Mouse (Mus musculus) neural tube, embryonic 15.5 days (tissue): ENCODE measurements at regions not wholly inside any gene's neighbourhood (a gene's known extent, or its start where the extent isn't known, plus 50 kb on each side); places are given as distances from the start of the nearest gene placed in this dataset.

Experiments
- ATAC-seq: fragments of 200-750 bp; cut with Nextera tagmentation; 2 replicates; pipeline ENCODE4 v1.8.0; 2017; ENCODE audit warnings: mild to moderate bottlenecking, moderate TSS enrichment, moderate library complexity; ENCODE audit not compliant: low FRiP score
- H3K27ac ChIP-seq: fragments of 300-500 bp; sonication (generic); replicated peaks from 2 replicates; pipeline ENCODE4 v1.5.1; 2015; ENCODE audit warnings: mild to moderate bottlenecking, inconsistent platforms
- H3K27me3 ChIP-seq: fragments of 300-500 bp; sonication (generic); replicated peaks from 2 replicates; pipeline ENCODE4 v1.6.1; 2015; ENCODE audit warnings: inconsistent platforms
- H3K36me3 ChIP-seq: fragments of 300-500 bp; sonication (generic); 2 replicates; pipeline ENCODE4 v1.6.1; 2015; ENCODE audit warnings: inconsistent platforms
- H3K4me1 ChIP-seq: fragments of 300-500 bp; sonication (generic); 2 replicates; pipeline ENCODE4 v1.6.1; 2015; ENCODE audit warnings: inconsistent platforms
- H3K4me2 ChIP-seq: fragments of 300-500 bp; sonication (generic); 2 replicates; pipeline ENCODE4 v1.6.1; 2015; ENCODE audit warnings: inconsistent platforms, mild to moderate bottlenecking, moderate library complexity
- H3K4me3 ChIP-seq: fragments of 300-500 bp; sonication (generic); replicated peaks from 2 replicates; pipeline ENCODE4 v1.5.1; 2015; ENCODE audit warnings: mild to moderate bottlenecking, inconsistent platforms
- H3K9ac ChIP-seq: fragments of 300-500 bp; sonication (generic); replicated peaks from 2 replicates; pipeline ENCODE4 v1.6.1; 2015; ENCODE audit warnings: mild to moderate bottlenecking, inconsistent platforms
- H3K9me3 ChIP-seq: fragments of 300-500 bp; sonication (generic); replicated peaks from 2 replicates; pipeline ENCODE4 v1.6.1; 2016; ENCODE audit warnings: inconsistent platforms
- WGBS: fragments of 180-500 bp; shearing (Covaris S2); methylation state at CpG from one replicate; pipeline ENCODE4 v1.1.7; 2015; ENCODE audit warnings: mixed read lengths; 5-methylcytosine and 5-hydroxymethylcytosine counted together

GRCm38 (mm10) chr14:48729996-48730395 is 56.4 kb upstream of the Otx2 start:
- no peak for ATAC-seq
- Histone ChIP-seq H3K4me1 (no peaks in the 10 kb centered on the region), H3K36me3 (no peaks in the 10 kb centered on the region), H3K9ac (no peak overlapping the region), H3K27ac (no peak overlapping the region), H3K4me3 (no peak overlapping the region), H3K27me3 (no peaks in the 10 kb centered on the region), H3K4me2 (no peak overlapping the region), H3K9me3 (no peaks in the 10 kb centered on the region)
- WGBS = 54% methylated on average over 2 of the region's 2 CpGs
